In the genomic region with DNA sequence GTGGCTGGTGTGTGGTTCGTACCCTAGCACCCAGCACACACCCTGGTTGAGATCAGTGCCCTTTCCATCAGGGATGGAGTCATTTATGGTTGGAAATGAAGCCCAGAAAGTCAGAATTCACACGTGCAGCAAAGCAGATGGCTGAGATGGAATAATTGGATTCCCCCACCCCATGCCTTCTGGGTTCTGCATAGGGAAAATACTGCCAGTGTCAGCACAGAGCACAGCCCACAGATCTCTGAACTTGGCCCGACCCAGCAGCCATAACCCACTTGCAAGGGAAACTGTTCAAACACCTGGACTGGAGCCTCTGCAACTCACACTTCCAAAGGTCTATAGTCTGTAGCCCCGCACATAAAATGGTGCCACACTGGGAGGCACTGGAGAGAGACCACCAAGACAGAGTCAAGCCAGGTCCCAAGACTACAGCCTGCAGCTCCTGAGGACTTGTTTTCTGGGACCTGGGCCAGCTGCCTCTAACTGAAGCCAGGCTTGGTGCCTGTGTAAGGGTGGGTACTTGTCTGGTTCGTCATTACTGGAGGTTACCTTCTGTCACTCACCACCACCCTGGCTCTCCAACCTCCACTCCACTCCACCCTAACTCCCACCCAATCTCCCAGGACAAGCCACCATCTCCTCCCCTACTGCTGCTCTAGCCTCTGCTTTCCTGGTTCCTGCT, we compare ENCODE assay signal across 24 mouse cellular contexts. TPM values are rescaled to one million over a fixed set of nuclear protein-coding genes. Genes with fewer than 3 reads are reported as not detected.
DNase-seq lines count a peak whose midpoint lies in the region; ATAC-seq lines count a peak whose summit lies in the region.
"Had no signal": no experiment of that assay in that cellular context is flagged by ENCODE, and none has a peak within 500 bp of the region (broad histone marks: within the 10 kb centered on the region; RNA-seq: fewer than 3 reads in every experiment).

No protein-coding gene starts in this region.

- H3K4me3 ChIP-seq in forebrain, embryonic 15.5 days, result no peak overlapping the region
- H3K4me3 ChIP-seq in forebrain, embryonic 10.5 days, result no peak overlapping the region
- H3K4me3 ChIP-seq in forebrain, embryonic 16.5 days (replicated peaks; ENCODE audit: low read length), result no peak overlapping the region
- H3K4me3 ChIP-seq in liver, embryonic 12.5 days, result no peak overlapping the region
- H3K4me3 ChIP-seq: neural tube, embryonic 15.5 days; stomach, embryonic 15.5 days had no signal

- H3K4me1 ChIP-seq in forebrain, embryonic 15.5 days, result no peaks in the 10 kb centered on the region; the same call in 1 of the 2 replicates
- no peaks in the 10 kb centered on the region for H3K4me1 ChIP-seq in forebrain, embryonic 10.5 days
- H3K4me1 ChIP-seq in forebrain, embryonic 16.5 days (replicated peaks; ENCODE audit: control insufficient read depth, insufficient read depth, low read length), result peaks cover 8% of the 10 kb centered on the region
- no peaks in the 10 kb centered on the region for H3K4me1 ChIP-seq in liver, embryonic 12.5 days
- H3K4me1 ChIP-seq: neural tube, embryonic 15.5 days; stomach, embryonic 15.5 days had no signal

- H3K27me3 ChIP-seq in forebrain, embryonic 15.5 days, result no peaks in the 10 kb centered on the region
- no peaks in the 10 kb centered on the region for H3K27me3 ChIP-seq in forebrain, embryonic 10.5 days (ENCODE audit: poor library complexity, severe bottlenecking)
- H3K27me3 ChIP-seq in forebrain, embryonic 16.5 days (replicated peaks; ENCODE audit: control insufficient read depth, insufficient read depth, low read length), result no peaks in the 10 kb centered on the region
- no peaks in the 10 kb centered on the region for H3K27me3 ChIP-seq in liver, embryonic 12.5 days (replicated peaks)
- H3K27me3 ChIP-seq: neural tube, embryonic 15.5 days; Patski; stomach, embryonic 15.5 days had no signal

- no peak for DNase-seq in forebrain, embryonic 10.5 days (ENCODE audit: extremely low spot score, low spot score)
- peak; percentile 6 for DNase-seq in right cerebral cortex, postnatal 4 days
- DNase-seq in right cerebral cortex, postnatal 25 days, result no peak
- DNase-seq in frontal cortex, postnatal 25 days (ENCODE audit: low spot score in 2 of 2), result no peak
- DNase-seq: adrenal gland, postnatal 14 days; cerebellum, adult 9-10 months; embryo, embryonic 11 days; heart, adult 18-20 months; heart, postnatal 36 days; kidney, adult 11 months; lung, adult 2 months; lung, postnatal 36 days had no signal

- no peaks in the 10 kb centered on the region for H3K36me3 ChIP-seq in forebrain, embryonic 15.5 days
- no peaks in the 10 kb centered on the region for H3K36me3 ChIP-seq in forebrain, embryonic 10.5 days (replicated peaks)
- H3K36me3 ChIP-seq in forebrain, embryonic 16.5 days (ENCODE audit: control insufficient read depth, insufficient read depth), result no peaks in the 10 kb centered on the region
- no peaks in the 10 kb centered on the region for H3K36me3 ChIP-seq in liver, embryonic 12.5 days
- H3K36me3 ChIP-seq: neural tube, embryonic 15.5 days; stomach, embryonic 15.5 days had no signal

- H3K9me3 ChIP-seq in forebrain, embryonic 15.5 days, result no peaks in the 10 kb centered on the region
- H3K9me3 ChIP-seq in forebrain, embryonic 10.5 days, result no peaks in the 10 kb centered on the region
- no peaks in the 10 kb centered on the region for H3K9me3 ChIP-seq in forebrain, embryonic 16.5 days (ENCODE audit: control insufficient read depth, low read length)
- no peaks in the 10 kb centered on the region for H3K9me3 ChIP-seq in liver, embryonic 12.5 days (replicated peaks)
- H3K9me3 ChIP-seq: neural tube, embryonic 15.5 days; stomach, embryonic 15.5 days had no signal

- ATAC-seq in forebrain, embryonic 15.5 days (replicated peaks), result peak; percentile 77
- ATAC-seq in forebrain, embryonic 16.5 days, result peak; percentile 88
- no peak for ATAC-seq in liver, embryonic 12.5 days
- ATAC-seq: midbrain, embryonic 16.5 days; Patski had no signal

- 0 out of 2 replicates have a peak overlapping the region, but pooled peaks have one; percentile 31 for H3K27ac ChIP-seq in forebrain, embryonic 15.5 days (replicated peaks)
- no peak overlapping the region for H3K27ac ChIP-seq in forebrain, embryonic 10.5 days
- H3K27ac ChIP-seq in forebrain, embryonic 16.5 days (ENCODE audit: low read length), result peak overlapping the region; percentile 57
- H3K27ac ChIP-seq in liver, embryonic 12.5 days, result no peak overlapping the region
- H3K27ac ChIP-seq: neural tube, embryonic 15.5 days; stomach, embryonic 15.5 days had no signal

- H3K4me2 ChIP-seq in forebrain, embryonic 15.5 days (replicated peaks), result no peak overlapping the region
- no peak overlapping the region for H3K4me2 ChIP-seq in forebrain, embryonic 16.5 days (ENCODE audit: low read length)
- no peak overlapping the region for H3K4me2 ChIP-seq in liver, embryonic 12.5 days
- H3K4me2 ChIP-seq: liver, embryonic 11.5 days; neural tube, embryonic 15.5 days; stomach, embryonic 15.5 days had no signal

- H3K9ac ChIP-seq in forebrain, embryonic 15.5 days (replicated peaks), result no peak overlapping the region
- no peak overlapping the region for H3K9ac ChIP-seq in forebrain, embryonic 16.5 days (replicated peaks; ENCODE audit: low read depth, low read length)
- no peak overlapping the region for H3K9ac ChIP-seq in liver, embryonic 12.5 days
- H3K9ac ChIP-seq: neural tube, embryonic 15.5 days; stomach, embryonic 15.5 days had no signal

- WGBS in forebrain, embryonic 15.5 days, result 58% methylated on average over 5 of the region's 5 CpGs
- WGBS in forebrain, embryonic 10.5 days, result 77% methylated on average over 5 of the region's 5 CpGs
- WGBS in forebrain, embryonic 16.5 days, result 56% methylated on average over 5 of the region's 5 CpGs
- WGBS in liver, embryonic 12.5 days (ENCODE audit: insufficient replicate concordance), result 59% methylated on average over 5 of the region's 5 CpGs

RNA-seq across cellular contexts. Expression of gene Antxrl, which starts 2.3 kb away (rescaled TPM):
- not detected in 2 replicates for polyA plus RNA-seq in forebrain, embryonic 15.5 days (2015; fragmentation: Nextera tagmentation; extraction: Ambion mirVana)
- polyA plus RNA-seq in forebrain, embryonic 10.5 days (2016; fragmentation: Nextera tagmentation; extraction: Ambion mirVana), result not detected in 2 replicates
- polyA plus RNA-seq in forebrain, embryonic 16.5 days (2015; fragmentation: Nextera tagmentation; extraction: Ambion mirVana), result not detected in 2 replicates
- polyA plus RNA-seq in liver, embryonic 12.5 days (2016; fragmentation: Nextera tagmentation; extraction: Ambion mirVana), result not detected in 2 replicates
- polyA plus RNA-seq: heart, embryonic 14.5 days; kidney, embryonic 16.5 days; large intestine, adult 2 months; liver, embryonic 11.5 days; lung, adult 2 months; midbrain, embryonic 16.5 days; neural tube, embryonic 15.5 days; spleen, adult 2 months; stomach, embryonic 15.5 days had no signal

RNA-seq across cellular contexts. Expression of gene Gm5460, which starts 33.7 kb away (rescaled TPM):
- polyA plus RNA-seq in forebrain, embryonic 15.5 days (2015; fragmentation: Nextera tagmentation; extraction: Ambion mirVana), result not detected in 2 replicates
- polyA plus RNA-seq in forebrain, embryonic 10.5 days (2016; fragmentation: Nextera tagmentation; extraction: Ambion mirVana), result not detected in 2 replicates
- polyA plus RNA-seq in forebrain, embryonic 16.5 days (2015; fragmentation: Nextera tagmentation; extraction: Ambion mirVana), result not detected in 2 replicates
- not detected in 2 replicates for polyA plus RNA-seq in liver, embryonic 12.5 days (2016; fragmentation: Nextera tagmentation; extraction: Ambion mirVana)
- polyA plus RNA-seq: heart, embryonic 14.5 days; kidney, embryonic 16.5 days; large intestine, adult 2 months; liver, embryonic 11.5 days; lung, adult 2 months; midbrain, embryonic 16.5 days; neural tube, embryonic 15.5 days; Patski; spleen, adult 2 months; stomach, embryonic 15.5 days had no signal

RNA-seq across cellular contexts. Expression of gene Gm30083, which starts 35.3 kb away (rescaled TPM):
- not detected in 2 replicates for polyA plus RNA-seq in forebrain, embryonic 15.5 days (2015; fragmentation: Nextera tagmentation; extraction: Ambion mirVana)
- polyA plus RNA-seq in forebrain, embryonic 10.5 days (2016; fragmentation: Nextera tagmentation; extraction: Ambion mirVana), result not detected in 2 replicates
- not detected in 2 replicates for polyA plus RNA-seq in forebrain, embryonic 16.5 days (2015; fragmentation: Nextera tagmentation; extraction: Ambion mirVana)
- polyA plus RNA-seq in liver, embryonic 12.5 days (2016; fragmentation: Nextera tagmentation; extraction: Ambion mirVana), result not detected in 2 replicates
- polyA plus RNA-seq: heart, embryonic 14.5 days; kidney, embryonic 16.5 days; large intestine, adult 2 months; liver, embryonic 11.5 days; lung, adult 2 months; midbrain, embryonic 16.5 days; neural tube, embryonic 15.5 days; Patski; spleen, adult 2 months; stomach, embryonic 15.5 days had no signal

RNA-seq across cellular contexts. Expression of gene Anxa8, which starts 35.5 kb away (rescaled TPM):
- not detected in 2 replicates for polyA plus RNA-seq in forebrain, embryonic 15.5 days (2015; fragmentation: Nextera tagmentation; extraction: Ambion mirVana)
- 0.64 and 1.0 TPM in 2 replicates for polyA plus RNA-seq in forebrain, embryonic 10.5 days (2016; fragmentation: Nextera tagmentation; extraction: Ambion mirVana)
- polyA plus RNA-seq in forebrain, embryonic 16.5 days (2015; fragmentation: Nextera tagmentation; extraction: Ambion mirVana), result 0.37 TPM in 1 of 2 replicates, not detected in the other
- 0.11 TPM in 1 of 2 replicates, not detected in the other for polyA plus RNA-seq in liver, embryonic 12.5 days (2016; fragmentation: Nextera tagmentation; extraction: Ambion mirVana)

RNA-seq across cellular contexts. Expression of gene A630023A22Rik, which starts 52.3 kb away (rescaled TPM):
- not detected in 2 replicates for polyA plus RNA-seq in forebrain, embryonic 15.5 days (2015; fragmentation: Nextera tagmentation; extraction: Ambion mirVana)
- not detected in 2 replicates for polyA plus RNA-seq in forebrain, embryonic 10.5 days (2016; fragmentation: Nextera tagmentation; extraction: Ambion mirVana)
- polyA plus RNA-seq in forebrain, embryonic 16.5 days (2015; fragmentation: Nextera tagmentation; extraction: Ambion mirVana), result not detected in 2 replicates
- polyA plus RNA-seq in liver, embryonic 12.5 days (2016; fragmentation: Nextera tagmentation; extraction: Ambion mirVana), result not detected in 2 replicates
- polyA plus RNA-seq: heart, embryonic 14.5 days; kidney, embryonic 16.5 days; large intestine, adult 2 months; liver, embryonic 11.5 days; lung, adult 2 months; midbrain, embryonic 16.5 days; spleen, adult 2 months; stomach, embryonic 15.5 days had no signal

Comparison
In these comparisons a context has a peak if more than half of its experiments do, and no peak if none do; other contexts are left out.
1. H3K27ac ChIP-seq: peak in forebrain, embryonic 15.5 days (single experiment) and forebrain, embryonic 16.5 days (single experiment); none in forebrain, embryonic 10.5 days (single experiment) and liver, embryonic 12.5 days (single experiment).